Mouse (Mus musculus) MEL (cell line): ENCODE measurements around the gene Atp2a2. TPM values are rescaled to one million over a fixed set of nuclear protein-coding genes. Genes with fewer than 3 reads are reported as not detected.

Experiments used
- DNase-seq: peaks from one replicate; pipeline ENCODE4 v3.0.0; 2011; ENCODE audit warnings: low read depth, low spot score
- H3K27ac ChIP-seq: 2 replicates; pipeline ENCODE4 v1.5.1; 2012; ENCODE audit warnings: low read depth, mild to moderate bottlenecking, control low read depth, low read length, moderate library complexity; ENCODE audit not compliant: control insufficient read depth
- H3K27me3 ChIP-seq, 2 experiments: fragments of 150-350 bp in 1 of 2; sonication (generic) in 1 of 2; 2 replicates each; pipeline ENCODE4 v1.6.1; 2012; ENCODE audit warnings: low read length in 2 of 2, mild to moderate bottlenecking in 2 of 2, improper control_type of control experiment in 1 of 2, moderate library complexity in 1 of 2; ENCODE audit not compliant: insufficient read depth in 2 of 2, control insufficient read depth in 1 of 2
- H3K36me3 ChIP-seq, 2 experiments: 2 replicates each; pipeline ENCODE4 v1.6.1; 2012 to 2014; ENCODE audit warnings: low read length in 2 of 2, improper control_type of control experiment in 1 of 2, inconsistent platforms in 1 of 2, mild to moderate bottlenecking in 1 of 2; ENCODE audit not compliant: insufficient read depth in 2 of 2, control insufficient read depth in 1 of 2
- H3K4me1 ChIP-seq, 2 experiments: fragments of 150-350 bp in 1 of 2; sonication (generic) in 1 of 2; 2 replicates each; pipeline ENCODE4 v1.6.1; 2012; ENCODE audit warnings: low read length in 2 of 2, improper control_type of control experiment in 1 of 2, mild to moderate bottlenecking in 1 of 2; ENCODE audit not compliant: insufficient read depth in 2 of 2, control insufficient read depth in 1 of 2
- H3K4me3 ChIP-seq, 2 experiments: fragments of 150-350 bp in 1 of 2; sonication (generic) in 1 of 2; 2 replicates each; pipeline ENCODE4 v1.5.1; 2012; ENCODE audit warnings: low read depth in 2 of 2, low read length in 2 of 2, mild to moderate bottlenecking in 2 of 2, moderate library complexity in 2 of 2, control low read depth in 1 of 2, improper control_type of control experiment in 1 of 2; ENCODE audit not compliant: control insufficient read depth in 1 of 2, insufficient read depth in 1 of 2
- H3K79me2 ChIP-seq: 2 replicates; pipeline ENCODE4 v1.6.1; 2012; ENCODE audit warnings: mild to moderate bottlenecking, low read length, moderate library complexity; ENCODE audit not compliant: control insufficient read depth, poor library complexity, insufficient read depth
- H3K9ac ChIP-seq: 2 replicates; pipeline ENCODE4 v1.6.1; 2012; ENCODE audit warnings: low read depth, mild to moderate bottlenecking, control low read depth, low read length, moderate library complexity; ENCODE audit not compliant: control insufficient read depth, poor library complexity, severe bottlenecking
- H3K9me3 ChIP-seq: fragments of 150-350 bp; sonication (generic); replicated peaks from 2 replicates; pipeline ENCODE4 v1.6.1; 2012; ENCODE audit warnings: mild to moderate bottlenecking, low read length, improper control_type of control experiment, moderate library complexity; ENCODE audit not compliant: insufficient read depth
- BHLHE40 ChIP-seq: IDR thresholded peaks from 2 replicates; pipeline ENCODE4 v1.6.1; 2012; ENCODE audit warnings: low read depth, mild to moderate bottlenecking, inconsistent platforms, low read length, improper control_type of control experiment, borderline replicate concordance
- CTCF ChIP-seq, 3 experiments: IDR thresholded peaks in 2 of 3; conservative IDR thresholded peaks in 1 of 3; 2 replicates each; pipeline ENCODE4 v1.5.1; 2011 to 2012; ENCODE audit warnings: low read length in 3 of 3, low read depth in 2 of 3, mild to moderate bottlenecking in 2 of 3, improper control_type of control experiment in 1 of 3, inconsistent platforms in 1 of 3, mixed read lengths in 1 of 3, moderate library complexity in 1 of 3; ENCODE audit not compliant: control insufficient read depth in 1 of 3, insufficient read depth in 1 of 3, poor library complexity in 1 of 3, severe bottlenecking in 1 of 3
- E2F4 ChIP-seq: IDR thresholded peaks from 2 replicates; pipeline ENCODE4 v1.6.1; 2011; ENCODE audit warnings: low read depth, low read length, improper control_type of control experiment, borderline replicate concordance
- ELF1 ChIP-seq: IDR thresholded peaks from 2 replicates; pipeline ENCODE4 v1.6.1; 2014; ENCODE audit warnings: low read depth, mild to moderate bottlenecking, inconsistent platforms, low read length, improper control_type of control experiment, moderate library complexity
- EP300 ChIP-seq, 2 experiments: IDR thresholded peaks; 2 replicates each; pipeline ENCODE4 v1.6.1; 2011; ENCODE audit warnings: improper control_type of control experiment in 2 of 2, low read length in 2 of 2, low read depth in 1 of 2, mild to moderate bottlenecking in 1 of 2
- GABPA ChIP-seq: IDR thresholded peaks from 2 replicates; pipeline ENCODE4 v1.6.1; 2012; ENCODE audit warnings: low read depth, mild to moderate bottlenecking, inconsistent platforms, low read length, improper control_type of control experiment, moderate library complexity
- HCFC1 ChIP-seq: IDR thresholded peaks from 2 replicates; pipeline ENCODE4 v1.6.1; 2012; ENCODE audit warnings: low read depth, mild to moderate bottlenecking, inconsistent platforms, low read length, improper control_type of control experiment, moderate library complexity
- JUND ChIP-seq: IDR thresholded peaks from 2 replicates; pipeline ENCODE4 v1.6.1; 2011; ENCODE audit warnings: low read depth, mild to moderate bottlenecking, improper control_type of control experiment, low read length
- KAT2A ChIP-seq: conservative IDR thresholded peaks from 2 replicates; pipeline ENCODE4 v1.6.1; 2012; ENCODE audit warnings: low read depth, low read length, improper control_type of control experiment, inconsistent platforms
- MAFK ChIP-seq: IDR thresholded peaks from 2 replicates; pipeline ENCODE4 v1.6.1; 2011; ENCODE audit warnings: low read depth, mild to moderate bottlenecking, low read length, improper control_type of control experiment, borderline replicate concordance
- MAX ChIP-seq: IDR thresholded peaks from 2 replicates; pipeline ENCODE4 v1.6.1; 2011; ENCODE audit warnings: low read length, improper control_type of control experiment
- MAZ ChIP-seq: IDR thresholded peaks from 2 replicates; pipeline ENCODE4 v1.6.1; 2012; ENCODE audit warnings: low read depth, mild to moderate bottlenecking, inconsistent platforms, low read length, improper control_type of control experiment
- MXI1 ChIP-seq: IDR thresholded peaks from 2 replicates; pipeline ENCODE4 v1.6.1; 2011; ENCODE audit warnings: mild to moderate bottlenecking, low read depth, low read length, improper control_type of control experiment
- MYC ChIP-seq: IDR thresholded peaks from 2 replicates; pipeline ENCODE4 v1.6.1; 2011; ENCODE audit warnings: low read depth, mild to moderate bottlenecking, low read length, improper control_type of control experiment, moderate library complexity
- NELFE ChIP-seq: IDR thresholded peaks from 2 replicates; pipeline ENCODE4 v1.6.1; 2011; ENCODE audit warnings: low read depth, low read length, improper control_type of control experiment
- NRF1 ChIP-seq: IDR thresholded peaks from 2 replicates; pipeline ENCODE4 v1.6.1; 2014; ENCODE audit warnings: low read depth, mild to moderate bottlenecking, inconsistent platforms, low read length, improper control_type of control experiment, moderate library complexity; ENCODE audit not compliant: poor library complexity, insufficient read depth, severe bottlenecking
- POLR2A ChIP-seq, 2 experiments: IDR thresholded peaks; 2 replicates each; pipeline ENCODE4 v1.6.1; 2011 to 2012; ENCODE audit warnings: low read length in 2 of 2, mild to moderate bottlenecking in 2 of 2, control low read depth in 1 of 2, improper control_type of control experiment in 1 of 2, low read depth in 1 of 2, moderate library complexity in 1 of 2; ENCODE audit not compliant: control insufficient read depth in 1 of 2, insufficient read depth in 1 of 2, poor library complexity in 1 of 2
- POLR2AphosphoS2 ChIP-seq: IDR thresholded peaks from 2 replicates; pipeline ENCODE4 v1.6.1; 2011; ENCODE audit warnings: low read length, improper control_type of control experiment
- POLR2AphosphoS5 ChIP-seq: IDR thresholded peaks from 2 replicates; pipeline ENCODE4 v1.6.1; 2012; ENCODE audit warnings: low read depth, borderline replicate concordance, mild to moderate bottlenecking, inconsistent platforms, low read length, moderate library complexity, mixed read lengths
- RCOR1 ChIP-seq: IDR thresholded peaks from 2 replicates; pipeline ENCODE4 v1.6.1; 2012; ENCODE audit warnings: low read depth, mild to moderate bottlenecking, inconsistent platforms, low read length, improper control_type of control experiment
- SIN3A ChIP-seq: IDR thresholded peaks from 2 replicates; pipeline ENCODE4 v1.6.1; 2012; ENCODE audit warnings: low read length, improper control_type of control experiment, inconsistent platforms
- SMC3 ChIP-seq: IDR thresholded peaks from 2 replicates; pipeline ENCODE4 v1.6.1; 2011; ENCODE audit warnings: low read depth, low read length, improper control_type of control experiment
- TBP ChIP-seq: IDR thresholded peaks from 2 replicates; pipeline ENCODE4 v1.8.0; 2011; ENCODE audit warnings: low read depth, low read length, improper control_type of control experiment
- TCF12 ChIP-seq: IDR thresholded peaks from 2 replicates; pipeline ENCODE4 v1.6.1; 2014; ENCODE audit warnings: low read depth, mild to moderate bottlenecking, inconsistent platforms, low read length, improper control_type of control experiment, moderate library complexity
- UBTF ChIP-seq: IDR thresholded peaks from 2 replicates; pipeline ENCODE4 v1.6.1; 2012; ENCODE audit warnings: low read depth, mild to moderate bottlenecking, inconsistent platforms, low read length, improper control_type of control experiment, moderate library complexity, borderline replicate concordance; ENCODE audit not compliant: insufficient read depth
- USF2 ChIP-seq, 2 experiments: IDR thresholded peaks; 2 replicates each; pipeline ENCODE4 v1.6.1; 2011 to 2012; ENCODE audit warnings: improper control_type of control experiment in 2 of 2, low read length in 2 of 2, borderline replicate concordance in 1 of 2, inconsistent platforms in 1 of 2, low read depth in 1 of 2, mild to moderate bottlenecking in 1 of 2; ENCODE audit not compliant: insufficient read depth in 1 of 2
- ZC3H11A ChIP-seq: IDR thresholded peaks from 2 replicates; pipeline ENCODE4 v1.6.1; 2012; ENCODE audit warnings: low read depth, mild to moderate bottlenecking, inconsistent platforms, low read length, improper control_type of control experiment
- ZMIZ1 ChIP-seq: IDR thresholded peaks from 2 replicates; pipeline ENCODE4 v1.6.1; 2012; ENCODE audit warnings: low read depth, mild to moderate bottlenecking, inconsistent platforms, low read length, improper control_type of control experiment, moderate library complexity
- ZNF384 ChIP-seq: IDR thresholded peaks from 2 replicates; pipeline ENCODE4 v1.6.1; 2012; ENCODE audit warnings: low read depth, mild to moderate bottlenecking, inconsistent platforms, low read length, improper control_type of control experiment
- polyA plus RNA-seq, 2 experiments: library from polyadenylated mRNA; stranded (reverse) in 1 of 2; unstranded in 1 of 2; fragments of >175 nt in 1 of 2; fragments of >200 nt in 1 of 2; gene quantifications; 2 replicates each; pipeline versions ENCODE4 v1.2.1 to v1.2.4; 2012; ENCODE audit warnings: low replicate concordance in 2 of 2, low read depth in 1 of 2; ENCODE audit not compliant: insufficient read length in 2 of 2, insufficient read depth in 1 of 2, missing spikeins in 1 of 2
- total RNA-seq: library from RNA; depleted of rRNA; stranded (reverse); fragments of 300-350 nt; gene quantifications from 2 replicates; pipeline ENCODE4 v1.2.3, GENCODE M21; 2012

Atp2a2 gene
- total and polyA plus RNA-seq, 3 experiments, result 117 to 199 (median 176) TPM

GRCm38 (mm10) chr5:122422071-122422964, 79.7 kb downstream of the Atp2a2 start:
- Histone ChIP-seq H3K4me1 (peaks cover 5% of the 10 kb centered on the region in 2 experiments; a peak in 3 of 4 replicates), H3K9me3 (no peaks in the 10 kb centered on the region), H3K27ac (peak overlapping the region; percentile 89), H3K9ac (peak overlapping the region; percentile 94)
- DNase-seq, result peak; percentile 93
- TF ChIP-seq MAZ (peak; percentile 32; the same call in 1 of the 2 replicates), MYC (no peak), MAX (peak; percentile 99), NRF1 (no peak), MAFK (no peak), MXI1 (peak; percentile 66), POLR2A (IDR thresholded peaks at IDR 0.05; ENCODE audit: control insufficient read depth in 1 of 2, insufficient read depth in 1 of 2, low read depth in 1 of 2, low read length in 2 of 2, poor library complexity in 1 of 2) (peak; percentile 69 to 82; a peak in 3 of 4 replicates), GABPA (no peak), HCFC1 (peak; percentile 86), SMC3 (peak; percentile 2; the same call in 1 of the 2 replicates), JUND (no peak), ZC3H11A (0 out of 2 replicates have a peak, but pooled peaks have one; percentile 12), USF2 (IDR thresholded peaks at IDR 0.05; ENCODE audit: borderline replicate concordance in 1 of 2, insufficient read depth in 1 of 2, low read depth in 1 of 2, low read length in 2 of 2) (no peak), UBTF (0 out of 2 replicates have a peak, but pooled peaks have one; percentile 14), NELFE (peak; percentile 77), CTCF (IDR thresholded peaks at IDR 0.05 in 2 of 3, conservative IDR thresholded peaks at IDR 0.05 in 1 of 3; ENCODE audit: control insufficient read depth in 1 of 3, insufficient read depth in 1 of 3, low read depth in 2 of 3, low read length in 3 of 3, poor library complexity in 1 of 3, severe bottlenecking in 1 of 3) (0 out of 6 replicates have a peak, but pooled peaks of 2 of the 3 experiments have one; percentile 3 to 11), ZNF384 (no peak), BHLHE40 (no peak), SIN3A (peak; percentile 78), TBP (peak; percentile 73), TCF12 (no peak), POLR2AphosphoS5 (no peak), ELF1 (peak; percentile 68), POLR2AphosphoS2 (peak; percentile 62; the same call in 1 of the 2 replicates), ZMIZ1 (peak; percentile 38; the same call in 1 of the 2 replicates), RCOR1 (no peak), KAT2A (peak; percentile 41; the same call in 1 of the 2 replicates), EP300 (IDR thresholded peaks at IDR 0.05; ENCODE audit: low read depth in 1 of 2, low read length in 2 of 2) (no peak), E2F4 (no peak)
- TF ChIP-seq, all 39 proteins: peak for 16
- peaks cover 29% of the 10 kb centered on the region for H3K79me2 ChIP-seq
- no peaks in the 10 kb centered on the region for H3K27me3 ChIP-seq
- H3K36me3 ChIP-seq, result peaks cover 2 to 7% of the 10 kb centered on the region in 2 experiments; a peak in 2 of 4 replicates
- H3K4me3 ChIP-seq, result peak overlapping the region; percentile 93 to 97
